In genomic region chr3:154363507-154363906, GRCm38 (mm10) we compare ENCODE assay signal across 23 mouse cellular contexts. TPM values are rescaled to one million over a fixed set of nuclear protein-coding genes. Genes with fewer than 3 reads are reported as not detected.
"Had no signal": no experiment of that assay in that cellular context is flagged by ENCODE, and none has a peak within 500 bp of the region (broad histone marks: within the 10 kb centered on the region; RNA-seq: fewer than 3 reads in every experiment).

No protein-coding gene starts in this region.

- H3K4me2 ChIP-seq: neural tube, embryonic 13.5 days; neural tube, embryonic 15.5 days; stomach, embryonic 15.5 days had no signal

- H3K9me3 ChIP-seq: neural tube, embryonic 13.5 days; neural tube, embryonic 15.5 days; stomach, embryonic 15.5 days had no signal

- H3K9ac ChIP-seq: neural tube, embryonic 13.5 days; neural tube, embryonic 15.5 days; stomach, embryonic 15.5 days had no signal

- DNase-seq: retina, postnatal 1 day; right cerebral cortex, adult 18-20 months; right cerebral cortex, postnatal 14 days; right cerebral cortex, postnatal 25 days; right cerebral cortex, postnatal 4 days; spleen, adult 18-20 months; thymus, adult 18-20 months; thymus, adult 2 months; thymus, postnatal 14 days; thymus, postnatal 25 days; thymus, postnatal 36 days; thymus, postnatal 4 days had no signal

- H3K27ac ChIP-seq: neural tube, embryonic 13.5 days; neural tube, embryonic 15.5 days; stomach, embryonic 15.5 days; stomach, postnatal 0 days had no signal

- H3K4me1 ChIP-seq: neural tube, embryonic 13.5 days; neural tube, embryonic 15.5 days; stomach, embryonic 15.5 days had no signal

- H3K27me3 ChIP-seq: neural tube, embryonic 13.5 days; neural tube, embryonic 15.5 days; stomach, embryonic 15.5 days had no signal

- H3K36me3 ChIP-seq: neural tube, embryonic 13.5 days; neural tube, embryonic 15.5 days; stomach, embryonic 15.5 days had no signal

- H3K4me3 ChIP-seq: neural tube, embryonic 13.5 days; neural tube, embryonic 15.5 days; stomach, embryonic 15.5 days had no signal

RNA-seq across cellular contexts. Expression of gene Lhx8, which starts 33.0 kb away (rescaled TPM):
- total RNA-seq: neutrophil, adult 5-6 weeks had no signal
- polyA plus RNA-seq: neural tube, embryonic 13.5 days; neural tube, embryonic 14.5 days; small intestine, adult 2 months; spleen, adult 2 months; stomach, embryonic 14.5 days; stomach, embryonic 16.5 days; stomach, postnatal 0 days; urinary bladder, adult 2 months had no signal
